Mouse (Mus musculus): ENCODE data around the gene Krt24. TPM values are rescaled to one million over a fixed set of nuclear protein-coding genes. Genes with fewer than 3 reads are reported as not detected.

Gene Krt24
- polyA plus RNA-seq, 1 experiment from 2014 or later: not detected

DNA sequence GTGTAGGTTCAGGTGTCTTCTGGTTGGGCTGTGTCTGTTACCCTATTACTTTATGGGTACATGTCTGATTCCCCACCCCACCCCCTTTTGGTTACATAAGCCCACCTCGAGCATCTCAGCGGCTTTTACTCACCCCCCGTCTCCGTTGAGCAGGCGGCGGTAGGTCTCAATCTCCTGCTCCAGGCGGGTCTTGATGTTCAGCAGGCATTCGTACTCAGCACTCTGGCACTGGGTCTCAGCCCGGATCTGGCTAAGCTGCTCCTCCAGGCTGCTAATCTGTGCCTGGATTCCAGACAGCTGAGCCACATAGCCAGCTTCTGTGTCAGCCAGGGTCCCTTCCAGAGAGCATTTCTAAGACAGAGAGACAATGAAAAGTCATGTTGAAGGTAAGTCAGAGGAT is 3.9 kb downstream of the Krt24 start:
- Histone ChIP-seq H3K27ac (no peak overlapping the region), H3K4me1 (peaks cover 4% of the 10 kb centered on the region; the same call in 1 of the 2 replicates), H3K27me3 (ENCODE audit: poor library complexity, severe bottlenecking) (no peaks in the 10 kb centered on the region), H3K36me3 (replicated peaks) (no peaks in the 10 kb centered on the region), H3K4me3 (no peak overlapping the region), H3K9me3 (no peaks in the 10 kb centered on the region)
- WGBS: 75% methylated on average over 9 of the region's 9 CpGs
- no peak for DNase-seq (ENCODE audit: extremely low spot score, low spot score)

DNA sequence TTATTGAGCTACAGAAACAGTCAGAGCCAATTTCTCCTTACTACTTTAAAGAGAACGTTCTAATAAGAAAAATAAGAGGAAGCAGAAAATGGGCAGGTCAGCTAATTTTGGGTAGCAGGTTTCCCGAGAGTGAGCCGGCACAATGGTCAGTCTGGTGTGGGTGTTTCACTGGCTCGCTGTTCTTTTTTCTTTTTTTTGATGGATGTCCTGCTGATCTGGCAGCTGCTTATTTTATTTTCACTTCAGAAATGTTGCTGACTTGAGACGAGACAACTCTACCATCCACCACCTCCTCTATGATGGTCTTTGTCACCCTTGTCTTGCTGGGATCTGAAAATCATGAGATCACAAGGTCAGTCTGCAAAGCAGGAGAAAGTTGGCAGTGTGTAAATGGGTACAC is 5.1 kb downstream of the Krt24 start:
- 86% methylated on average over 5 of the region's 5 CpGs for WGBS
- Histone ChIP-seq H3K27ac (no peak overlapping the region), H3K27me3 (ENCODE audit: poor library complexity, severe bottlenecking) (no peaks in the 10 kb centered on the region), H3K9me3 (no peaks in the 10 kb centered on the region), H3K4me3 (no peak overlapping the region), H3K36me3 (replicated peaks) (no peaks in the 10 kb centered on the region), H3K4me1 (peaks cover 3% of the 10 kb centered on the region; the same call in 1 of the 2 replicates)
- DNase-seq (ENCODE audit: extremely low spot score, low spot score): no peak

- H3K4me1 ChIP-seq: no peaks in the 10 kb centered on the region
- no peaks in the 10 kb centered on the region for H3K36me3 ChIP-seq (replicated peaks)
- 78% methylated on average over 7 of the region's 7 CpGs for WGBS
- no peak overlapping the region for H3K4me3 ChIP-seq
- H3K27ac ChIP-seq: no peak overlapping the region
- DNase-seq (ENCODE audit: extremely low spot score, low spot score): no peak
- H3K27me3 ChIP-seq (ENCODE audit: poor library complexity, severe bottlenecking): no peaks in the 10 kb centered on the region
- no peaks in the 10 kb centered on the region for H3K9me3 ChIP-seq
Measured at GRCm38 (mm10) chr11:99276786-99277185, 8.3 kb downstream of the Krt24 start.

DNA sequence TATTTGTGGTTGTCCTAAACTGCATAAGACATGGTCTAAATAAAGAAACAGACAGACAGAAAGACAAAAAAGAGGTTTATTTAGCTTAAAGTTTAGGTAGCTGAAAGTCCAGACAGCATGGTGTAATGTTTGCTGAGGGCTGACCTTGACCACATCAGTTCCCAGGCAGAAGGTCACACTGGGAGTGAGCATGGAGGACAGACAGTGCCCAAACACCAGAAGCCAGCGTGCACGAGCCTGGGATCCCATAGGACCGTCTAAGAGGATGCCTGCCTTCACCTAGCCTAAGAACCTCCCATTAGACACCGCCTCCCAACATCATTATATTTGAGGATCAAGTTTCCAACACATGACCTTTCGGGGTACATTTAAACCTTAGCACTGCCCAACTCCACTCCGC is 9.4 kb downstream of the Krt24 start:
- WGBS: 84% methylated on average over 6 of the region's 6 CpGs
- Histone ChIP-seq H3K4me1 (no peaks in the 10 kb centered on the region), H3K27ac (no peak overlapping the region), H3K27me3 (ENCODE audit: poor library complexity, severe bottlenecking) (no peaks in the 10 kb centered on the region), H3K4me3 (no peak overlapping the region), H3K36me3 (replicated peaks) (no peaks in the 10 kb centered on the region), H3K9me3 (no peaks in the 10 kb centered on the region)
- no peak for DNase-seq (ENCODE audit: extremely low spot score, low spot score)

GRCm38 (mm10) chr11:99272721-99273120 is 12.3 kb downstream of the Krt24 start:
- no peak for DNase-seq (ENCODE audit: extremely low spot score, low spot score)
- WGBS: 85% methylated on average over 4 of the region's 4 CpGs
- no peaks in the 10 kb centered on the region for H3K27me3 ChIP-seq (ENCODE audit: poor library complexity, severe bottlenecking)
- no peak overlapping the region for H3K27ac ChIP-seq
- H3K4me3 ChIP-seq: no peak overlapping the region
- no peaks in the 10 kb centered on the region for H3K9me3 ChIP-seq
- H3K36me3 ChIP-seq (replicated peaks): no peaks in the 10 kb centered on the region
- no peaks in the 10 kb centered on the region for H3K4me1 ChIP-seq

- no peak for DNase-seq (ENCODE audit: extremely low spot score, low spot score)
- H3K36me3 ChIP-seq (replicated peaks): no peaks in the 10 kb centered on the region
- H3K4me3 ChIP-seq: no peak overlapping the region
- H3K27ac ChIP-seq: no peak overlapping the region
- 85% methylated on average over 7 of the region's 7 CpGs for WGBS
- no peaks in the 10 kb centered on the region for H3K27me3 ChIP-seq (ENCODE audit: poor library complexity, severe bottlenecking)
- H3K9me3 ChIP-seq: no peaks in the 10 kb centered on the region
- peaks cover 7% of the 10 kb centered on the region for H3K4me1 ChIP-seq
Measured at GRCm38 (mm10) chr11:99269192-99269591, 15.9 kb downstream of the Krt24 start.

DNA sequence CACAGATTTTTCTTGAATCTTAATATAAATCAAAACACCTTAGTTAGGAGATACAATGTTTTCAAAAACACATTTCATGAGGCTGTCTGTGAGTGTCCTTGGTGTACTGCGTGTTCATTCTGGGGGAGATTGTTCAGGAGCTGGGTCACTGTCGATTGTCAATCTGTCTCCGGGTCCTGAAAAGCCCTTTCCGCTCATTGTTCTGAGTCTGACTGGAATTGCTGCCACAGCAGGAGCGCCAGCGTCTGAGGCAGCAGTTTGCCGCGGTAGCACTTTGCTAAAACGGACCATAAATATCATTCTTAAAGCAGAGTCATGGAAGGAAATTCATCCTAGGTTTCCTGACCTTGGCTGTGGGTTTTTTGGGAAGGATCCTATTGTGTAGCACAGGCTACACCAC is 19.3 kb downstream of the Krt24 start:
- no peak overlapping the region for H3K4me3 ChIP-seq
- 41% methylated on average over 9 of the region's 9 CpGs for WGBS
- peaks cover 7% of the 10 kb centered on the region for H3K4me1 ChIP-seq
- H3K36me3 ChIP-seq (replicated peaks): no peaks in the 10 kb centered on the region
- no peak for DNase-seq (ENCODE audit: extremely low spot score, low spot score)
- H3K27ac ChIP-seq: no peak overlapping the region
- H3K9me3 ChIP-seq: no peaks in the 10 kb centered on the region
- no peaks in the 10 kb centered on the region for H3K27me3 ChIP-seq (ENCODE audit: poor library complexity, severe bottlenecking)

- no peak overlapping the region for H3K27ac ChIP-seq
- WGBS: 79% methylated on average over 9 of the region's 9 CpGs
- H3K9me3 ChIP-seq: no peaks in the 10 kb centered on the region
- H3K27me3 ChIP-seq (ENCODE audit: poor library complexity, severe bottlenecking): no peaks in the 10 kb centered on the region
- no peaks in the 10 kb centered on the region for H3K36me3 ChIP-seq (replicated peaks)
- H3K4me1 ChIP-seq: peaks cover 7% of the 10 kb centered on the region
- no peak for DNase-seq (ENCODE audit: extremely low spot score, low spot score)
- no peak overlapping the region for H3K4me3 ChIP-seq
Measured at GRCm38 (mm10) chr11:99265220-99265619, 19.8 kb downstream of the Krt24 start.

GRCm38 (mm10) chr11:99256213-99256612 is 28.8 kb downstream of the Krt24 start:
- Histone ChIP-seq H3K27ac (no peak overlapping the region), H3K9me3 (no peaks in the 10 kb centered on the region), H3K4me3 (no peak overlapping the region), H3K4me1 (peaks cover 5% of the 10 kb centered on the region; the same call in 1 of the 2 replicates), H3K27me3 (ENCODE audit: poor library complexity, severe bottlenecking) (no peaks in the 10 kb centered on the region), H3K36me3 (replicated peaks) (no peaks in the 10 kb centered on the region)
- WGBS: 81% methylated on average over 4 of the region's 4 CpGs
- no peak for DNase-seq (ENCODE audit: extremely low spot score, low spot score)

GRCm38 (mm10) chr11:99255316-99255715 is 29.7 kb downstream of the Krt24 start:
- Histone ChIP-seq H3K9me3 (no peaks in the 10 kb centered on the region), H3K4me3 (no peak overlapping the region), H3K27me3 (ENCODE audit: poor library complexity, severe bottlenecking) (no peaks in the 10 kb centered on the region), H3K4me1 (peaks cover 5% of the 10 kb centered on the region; the same call in 1 of the 2 replicates), H3K27ac (no peak overlapping the region), H3K36me3 (replicated peaks) (no peaks in the 10 kb centered on the region)
- WGBS: 97% methylated on average over 8 of the region's 8 CpGs
- DNase-seq (ENCODE audit: extremely low spot score, low spot score): no peak

- no peak overlapping the region for H3K4me3 ChIP-seq
- DNase-seq (ENCODE audit: extremely low spot score, low spot score): no peak
- WGBS: 57% methylated on average over 2 of the region's 2 CpGs
- H3K27ac ChIP-seq: no peak overlapping the region
- H3K9me3 ChIP-seq: no peaks in the 10 kb centered on the region
- H3K27me3 ChIP-seq (ENCODE audit: poor library complexity, severe bottlenecking): no peaks in the 10 kb centered on the region
- peaks cover 5% of the 10 kb centered on the region; the same call in 1 of the 2 replicates for H3K4me1 ChIP-seq
- H3K36me3 ChIP-seq (replicated peaks): no peaks in the 10 kb centered on the region
Measured at GRCm38 (mm10) chr11:99253893-99254292, 31.2 kb downstream of the Krt24 start.

DNA sequence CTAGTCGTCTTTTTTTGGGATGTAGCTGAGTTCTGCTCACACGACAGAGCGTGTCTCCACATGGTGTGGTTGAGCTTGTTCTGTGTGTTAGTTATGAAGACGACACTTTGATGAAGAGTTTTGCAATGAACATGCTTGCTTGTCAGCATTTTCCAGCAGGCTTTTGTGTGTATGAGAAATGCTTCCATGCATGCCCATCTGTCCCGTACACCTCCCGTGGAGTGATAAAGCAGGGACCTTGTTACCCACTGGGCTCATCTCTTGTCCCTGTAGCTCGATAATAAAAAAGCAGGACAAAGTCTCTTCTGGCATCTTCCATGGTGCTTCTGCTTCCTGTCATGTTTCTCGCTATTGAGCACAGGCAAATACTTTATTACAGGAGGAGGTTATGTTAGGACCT is 32.4 kb downstream of the Krt24 start:
- DNase-seq (ENCODE audit: extremely low spot score, low spot score): no peak
- Histone ChIP-seq H3K27me3 (ENCODE audit: poor library complexity, severe bottlenecking) (no peaks in the 10 kb centered on the region), H3K4me3 (no peak overlapping the region), H3K4me1 (peaks cover 5% of the 10 kb centered on the region; the same call in 1 of the 2 replicates), H3K27ac (no peak overlapping the region), H3K9me3 (no peaks in the 10 kb centered on the region), H3K36me3 (replicated peaks) (no peaks in the 10 kb centered on the region)
- 83% methylated on average over 8 of the region's 8 CpGs for WGBS

GRCm38 (mm10) chr11:99250666-99251065 is 34.4 kb downstream of the Krt24 start:
- WGBS: 82% methylated on average over 3 of the region's 3 CpGs
- no peaks in the 10 kb centered on the region for H3K9me3 ChIP-seq
- H3K27me3 ChIP-seq (ENCODE audit: poor library complexity, severe bottlenecking): no peaks in the 10 kb centered on the region
- no peak overlapping the region for H3K27ac ChIP-seq
- no peaks in the 10 kb centered on the region for H3K36me3 ChIP-seq (replicated peaks)
- no peak for DNase-seq (ENCODE audit: extremely low spot score, low spot score)
- H3K4me3 ChIP-seq: no peak overlapping the region
- H3K4me1 ChIP-seq: peaks cover 5% of the 10 kb centered on the region; the same call in 1 of the 2 replicates

DNA sequence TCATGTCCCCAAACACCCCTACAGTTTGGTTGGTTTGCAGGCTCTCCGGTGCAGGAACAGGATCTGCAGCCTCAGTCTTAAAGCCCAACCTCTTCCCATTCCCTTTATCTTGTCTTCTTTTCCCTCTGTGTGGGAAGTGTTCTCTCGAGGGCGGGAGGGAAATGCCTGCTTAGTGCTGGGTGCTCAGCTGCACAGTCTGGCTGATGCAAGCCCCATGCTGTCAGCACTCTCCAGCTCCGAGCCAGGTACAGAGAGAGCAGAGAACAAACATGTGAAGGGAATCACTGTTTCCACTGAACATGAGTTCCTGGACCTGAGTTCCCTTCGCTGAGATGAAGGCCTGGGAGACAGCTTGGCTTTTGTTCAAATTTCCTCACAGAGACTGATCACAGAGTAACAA is 34.8 kb downstream of the Krt24 start:
- no peaks in the 10 kb centered on the region for H3K9me3 ChIP-seq
- no peak overlapping the region for H3K27ac ChIP-seq
- DNase-seq (ENCODE audit: extremely low spot score, low spot score): no peak
- 67% methylated on average over 5 of the region's 5 CpGs for WGBS
- H3K4me1 ChIP-seq: peaks cover 5% of the 10 kb centered on the region; the same call in 1 of the 2 replicates
- no peak overlapping the region for H3K4me3 ChIP-seq
- H3K27me3 ChIP-seq (ENCODE audit: poor library complexity, severe bottlenecking): no peaks in the 10 kb centered on the region
- H3K36me3 ChIP-seq (replicated peaks): no peaks in the 10 kb centered on the region
